Mouse (Mus musculus): ENCODE data around the gene Ulk1.
"Not testable (repeated sequence)": the region's sequence is repeated elsewhere in the genome, so short reads cannot be mapped to it uniquely, and the experiment has no call there.

Ulk1 gene

DNA sequence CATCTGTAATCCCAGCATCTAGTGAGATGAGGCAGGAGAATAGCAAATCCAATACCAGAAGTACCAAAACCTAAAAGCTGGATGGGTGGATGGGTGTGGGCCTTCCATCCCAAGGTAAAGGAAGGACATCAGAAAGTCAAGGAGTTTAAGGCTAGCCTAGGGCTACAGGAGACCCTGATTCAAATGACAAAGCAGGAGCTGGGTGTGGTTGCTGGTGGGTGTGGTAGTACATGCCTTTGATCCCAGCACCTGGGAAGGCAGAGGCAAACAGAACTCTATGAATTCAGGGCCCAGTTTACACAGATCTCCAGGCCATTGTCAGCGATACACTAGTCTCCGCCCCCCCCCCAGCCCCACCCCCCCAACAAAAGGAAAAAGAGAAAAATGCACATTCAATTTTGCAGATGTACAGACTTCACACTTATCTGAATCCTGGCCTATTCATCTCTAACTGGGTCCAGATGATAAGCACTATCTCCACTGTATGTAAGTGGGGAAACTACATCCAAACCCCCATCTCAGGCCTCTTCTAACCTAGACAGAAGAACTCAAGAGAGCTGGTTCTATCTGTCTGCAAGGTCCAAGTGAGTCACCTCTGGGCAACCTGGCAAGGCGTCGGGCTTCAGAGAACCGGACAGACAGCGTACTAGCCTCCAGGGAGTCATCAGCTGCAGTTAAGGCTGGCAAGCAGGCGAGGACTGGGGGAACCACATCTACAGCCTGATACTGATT is 5.7 kb downstream of the Ulk1 start:
- no peak for ATAC-seq (ENCODE audit: low TSS enrichment)

- no peak for ATAC-seq (ENCODE audit: low TSS enrichment)
Measured at GRCm38 (mm10) chr5:110802809-110803208, 7.1 kb downstream of the Ulk1 start.

DNA sequence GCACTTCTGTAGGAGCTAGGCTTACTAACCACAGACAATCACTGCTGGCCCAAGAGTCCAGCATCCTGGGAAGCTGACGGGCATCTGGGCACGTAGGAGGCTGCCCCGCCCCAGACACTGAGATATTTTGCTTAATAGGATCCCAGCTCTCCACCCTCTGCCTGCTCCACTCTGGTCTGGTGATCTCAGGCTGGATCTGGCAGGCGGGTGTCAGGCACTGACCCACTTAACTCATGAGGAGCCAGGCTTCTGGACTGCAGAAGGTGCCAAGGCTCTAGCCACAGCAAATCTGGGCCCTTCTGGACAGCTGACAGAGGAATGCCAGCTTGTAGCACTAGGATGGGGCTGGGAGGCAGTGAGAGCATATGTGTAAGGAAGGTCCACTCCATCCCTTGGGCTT is 7.7 kb downstream of the Ulk1 start:
- ATAC-seq (ENCODE audit: low TSS enrichment): peak; percentile 76

- ATAC-seq (ENCODE audit: low TSS enrichment): no peak
Measured at GRCm38 (mm10) chr5:110801036-110801624, 8.8 kb downstream of the Ulk1 start.

DNA sequence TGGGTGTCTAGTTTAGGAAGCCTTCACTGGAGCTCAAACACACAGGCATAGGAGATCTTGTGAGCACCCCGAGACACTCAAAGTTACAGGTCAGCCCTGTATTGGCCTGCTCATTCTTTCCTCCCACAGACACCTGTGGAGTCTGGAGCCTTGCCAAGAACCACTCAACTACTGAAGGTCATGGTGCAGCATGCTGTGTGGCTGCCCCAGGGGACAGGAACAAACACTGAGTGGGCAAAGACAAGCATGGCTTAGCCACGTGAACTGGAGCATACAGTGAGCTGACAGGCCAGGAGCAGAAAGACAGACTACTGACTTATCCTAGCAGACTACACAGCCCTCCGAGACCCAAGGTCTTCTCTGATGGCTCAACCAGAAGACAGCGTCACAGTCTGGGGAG is 12.2 kb downstream of the Ulk1 start:
- ATAC-seq (ENCODE audit: low TSS enrichment): no peak

- ATAC-seq (ENCODE audit: low TSS enrichment): no peak
Measured at GRCm38 (mm10) chr5:110794363-110794762, 15.5 kb downstream of the Ulk1 start.

DNA sequence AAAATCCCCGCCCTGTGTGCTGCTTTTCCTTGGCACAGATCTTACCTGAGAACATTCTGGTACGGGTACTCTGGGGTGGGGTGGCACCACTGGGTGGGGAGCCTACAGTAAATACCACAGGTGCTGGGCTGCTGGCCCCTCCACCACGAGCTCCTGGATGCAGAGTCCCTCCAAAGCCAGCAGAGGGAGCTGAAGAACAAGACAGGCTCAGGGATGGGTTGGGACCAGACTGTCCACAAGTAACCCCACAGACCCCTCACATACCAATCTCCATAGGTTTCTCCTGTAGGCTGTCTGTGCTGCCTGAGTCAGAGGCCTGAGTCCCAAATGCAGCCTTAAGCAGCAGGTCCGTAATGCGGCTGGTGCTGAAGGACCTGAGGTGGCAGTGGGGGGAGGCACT is 21.2 kb downstream of the Ulk1 start:
- 0 out of 2 replicates have a peak, but pooled peaks have one; percentile 21 for ATAC-seq (ENCODE audit: low TSS enrichment)

DNA sequence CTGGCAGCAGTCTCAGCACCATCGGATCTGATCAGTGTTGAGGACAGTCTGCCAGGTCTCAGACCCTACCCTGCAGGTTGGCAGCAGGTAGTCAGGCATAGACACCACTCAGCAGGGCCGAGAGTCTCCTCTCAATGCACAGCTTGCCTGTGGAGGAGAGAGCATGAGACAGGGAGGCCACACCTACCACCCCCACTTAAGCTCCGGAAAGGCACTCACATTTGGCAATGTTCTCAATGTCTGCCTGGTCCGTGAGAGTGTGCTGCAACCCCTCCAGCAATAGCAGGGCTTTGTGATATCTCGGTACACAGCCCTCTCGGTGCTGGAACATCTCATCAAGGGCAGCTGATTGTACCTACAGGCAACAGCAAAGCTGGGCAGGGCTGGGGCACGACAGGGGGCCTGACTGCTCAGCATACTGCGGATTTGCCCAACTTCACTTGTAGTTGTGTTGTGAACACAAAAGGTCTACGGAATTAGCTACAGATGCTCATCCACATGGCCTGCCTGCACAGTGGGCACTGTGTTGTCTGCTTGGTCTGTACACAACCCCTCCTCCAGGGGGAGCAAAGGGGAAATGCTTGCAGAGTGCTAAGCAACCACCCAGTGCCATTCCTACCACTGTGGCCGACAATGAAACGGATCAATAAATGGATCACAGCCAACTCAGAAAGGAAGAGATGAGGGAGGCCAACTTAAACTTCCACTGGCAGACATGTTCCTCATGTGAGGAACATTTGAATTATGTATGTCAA is 23.6 kb downstream of the Ulk1 start:
- ATAC-seq (ENCODE audit: low TSS enrichment): peak; percentile 72

DNA sequence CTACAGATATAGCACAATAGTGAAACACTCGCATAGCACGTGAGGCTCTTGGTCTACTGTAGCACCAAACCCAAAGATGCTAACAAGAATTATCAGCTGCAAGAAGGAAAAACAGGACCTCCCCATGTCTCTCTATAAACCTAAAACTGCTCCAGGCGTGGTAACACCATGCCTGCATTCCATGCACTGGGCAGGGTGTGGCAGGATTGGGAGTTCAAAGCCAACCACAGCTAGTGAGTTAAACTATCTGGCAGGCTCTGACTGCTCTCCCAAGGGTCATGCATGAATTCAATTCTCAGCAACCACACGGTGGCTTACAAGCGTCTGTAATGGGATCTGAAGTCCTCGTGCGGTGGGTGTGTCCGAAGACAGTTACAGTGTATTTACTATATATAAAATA is 26.7 kb downstream of the Ulk1 start:
- no peak for ATAC-seq (ENCODE audit: low TSS enrichment)

DNA sequence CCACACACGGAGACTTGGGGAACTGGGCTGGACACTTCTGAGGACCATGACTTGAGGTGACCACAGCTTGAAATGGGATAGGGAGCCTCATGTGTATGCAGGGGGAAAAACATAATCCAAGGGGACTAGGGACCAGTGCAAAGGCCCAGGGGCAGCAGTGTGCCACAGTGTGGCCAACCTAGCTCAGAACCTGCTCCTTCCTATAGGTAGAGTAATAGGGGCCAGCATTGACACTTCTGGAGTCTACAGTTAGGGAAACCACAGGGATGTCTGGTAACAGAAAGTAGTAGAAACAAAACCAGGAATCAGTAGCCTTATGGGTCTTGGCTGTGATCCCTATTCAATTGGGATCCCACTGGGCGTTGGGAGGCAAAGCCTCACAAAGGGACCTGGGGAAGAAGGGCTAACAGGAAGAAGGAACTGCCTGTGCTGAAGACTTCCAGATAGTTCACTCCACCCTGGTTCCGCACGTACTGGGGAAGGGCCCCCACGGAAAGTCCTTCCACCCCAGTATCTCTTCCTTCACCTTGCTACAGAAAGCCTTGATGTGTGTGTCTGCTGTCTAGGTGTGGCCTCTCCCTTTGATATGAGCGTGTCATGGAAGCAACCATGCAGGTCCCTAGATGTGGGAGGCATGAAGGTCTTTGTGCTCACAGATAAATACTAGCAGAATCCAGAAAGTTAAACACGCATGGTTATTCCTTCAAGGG is 28.2 kb downstream of the Ulk1 start:
- ATAC-seq (ENCODE audit: low TSS enrichment): no peak

- ATAC-seq (ENCODE audit: low TSS enrichment): no peak
Measured at GRCm38 (mm10) chr5:110780761-110781528, 29.0 kb downstream of the Ulk1 start.

DNA sequence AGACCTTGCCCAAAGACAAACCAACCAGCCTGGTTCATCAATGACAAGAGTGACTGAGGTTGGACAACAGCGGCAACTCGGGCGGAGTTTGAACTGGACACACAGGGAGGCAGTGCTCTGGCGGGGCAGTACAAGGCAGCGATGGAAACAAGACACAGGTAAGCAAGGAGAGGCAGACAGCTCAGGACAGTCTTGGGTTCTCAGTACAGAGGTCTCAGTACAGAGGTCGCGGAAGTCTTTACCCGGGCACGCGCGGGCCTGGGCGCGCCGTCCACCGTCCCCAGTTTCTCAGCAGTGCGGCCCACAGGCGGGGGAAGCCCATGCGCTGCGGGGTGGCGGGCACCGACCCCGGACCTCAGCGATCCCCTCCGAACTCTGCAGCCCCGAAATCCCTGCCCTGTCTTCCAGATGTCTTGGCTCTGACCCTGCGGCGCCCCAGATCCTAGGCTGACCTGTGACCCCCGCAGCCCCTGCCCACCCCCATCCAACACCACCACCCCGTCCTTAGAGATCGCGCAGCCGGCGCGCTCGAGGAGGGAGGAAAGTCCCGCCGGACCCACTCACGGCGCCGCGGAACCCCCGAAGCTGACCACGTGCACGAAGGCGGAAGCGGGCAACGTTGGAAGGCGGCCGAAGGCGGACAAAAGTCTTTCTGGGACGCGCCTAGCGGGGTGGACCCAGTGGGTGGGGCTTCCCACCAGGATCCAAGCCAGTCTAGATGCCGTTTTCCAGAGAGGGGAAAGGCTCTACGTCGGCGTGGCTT is 29.7 kb downstream of the Ulk1 start, which contains the start of gene Pus1:
TSS of gene Pus1 (minus strand) at position 662 of the 763 bp plus-strand sequence.
- ATAC-seq (ENCODE audit: low TSS enrichment): peak; percentile 74

DNA sequence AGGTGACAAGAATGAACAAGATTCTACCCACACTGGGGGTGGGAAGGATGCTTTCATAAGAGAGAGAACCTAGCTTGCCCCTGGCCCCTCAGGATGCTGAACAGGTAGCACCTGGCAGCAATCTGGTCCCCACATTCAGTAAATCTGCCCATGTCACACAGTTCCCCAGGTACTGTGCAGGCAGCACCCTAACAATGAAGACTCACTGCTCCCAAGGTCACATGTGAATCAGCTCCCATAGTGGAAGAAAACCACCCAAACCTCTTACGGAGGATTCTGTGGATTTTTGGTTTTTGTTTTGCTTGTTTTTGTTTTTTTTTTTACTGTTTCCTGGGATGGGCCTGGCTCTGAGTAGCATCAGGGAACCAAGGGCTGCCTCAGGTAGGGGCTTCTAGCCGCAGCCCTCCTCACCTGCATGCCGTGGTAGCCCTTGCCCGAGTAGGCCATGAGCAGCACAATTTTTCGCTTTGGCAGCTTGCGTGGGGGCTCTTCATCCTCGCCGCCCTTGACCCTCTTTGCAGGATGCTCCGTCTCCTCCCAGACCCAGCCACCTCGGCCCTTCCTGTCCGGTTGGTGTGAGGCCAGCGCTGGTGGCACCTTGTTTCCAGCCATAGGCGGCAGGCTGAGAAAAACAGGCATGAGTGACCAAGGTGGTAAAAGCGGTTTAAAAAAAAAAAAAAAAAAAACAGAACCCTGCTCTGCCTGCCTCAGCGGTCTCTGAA is 30.5 kb downstream of the Ulk1 start:
- no peak for ATAC-seq (ENCODE audit: low TSS enrichment)

GRCm38 (mm10) chr5:110778263-110778662 is 31.6 kb downstream of the Ulk1 start:
- ATAC-seq (ENCODE audit: low TSS enrichment): no peak

GRCm38 (mm10) chr5:110776141-110776540 is 33.8 kb downstream of the Ulk1 start:
- ATAC-seq (ENCODE audit: low TSS enrichment): no peak

DNA sequence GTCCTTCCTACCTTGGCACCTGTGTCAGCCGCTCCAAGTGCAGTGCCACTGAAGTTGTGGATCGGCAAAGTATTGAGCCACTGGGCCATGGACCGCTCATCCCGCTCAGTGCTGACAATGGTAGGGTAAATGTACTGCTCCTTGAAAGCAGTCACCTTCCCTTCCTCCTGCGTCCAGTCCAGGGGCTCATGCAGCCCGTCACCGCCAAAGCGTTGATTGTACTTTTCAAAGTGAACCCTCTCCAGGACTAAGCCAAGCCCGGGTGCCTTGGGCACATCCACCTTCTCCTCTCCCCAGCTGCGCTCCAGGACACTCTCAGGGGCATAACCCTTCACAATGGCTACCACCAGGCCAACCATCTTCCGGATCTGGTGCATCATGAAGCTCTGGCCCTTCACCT is 35.4 kb downstream of the Ulk1 start:
- no peak for ATAC-seq (ENCODE audit: low TSS enrichment)

- not testable (repeated sequence) for ATAC-seq (ENCODE audit: low TSS enrichment)
Measured at GRCm38 (mm10) chr5:110772945-110773344, 37.0 kb downstream of the Ulk1 start.

GRCm38 (mm10) chr5:110770448-110771158 is 39.3 kb downstream of the Ulk1 start, which contains the start of gene Ep400:
Ep400 (minus strand) TSS chr5:110770717.
- peak; percentile 94 for ATAC-seq (ENCODE audit: low TSS enrichment)

DNA sequence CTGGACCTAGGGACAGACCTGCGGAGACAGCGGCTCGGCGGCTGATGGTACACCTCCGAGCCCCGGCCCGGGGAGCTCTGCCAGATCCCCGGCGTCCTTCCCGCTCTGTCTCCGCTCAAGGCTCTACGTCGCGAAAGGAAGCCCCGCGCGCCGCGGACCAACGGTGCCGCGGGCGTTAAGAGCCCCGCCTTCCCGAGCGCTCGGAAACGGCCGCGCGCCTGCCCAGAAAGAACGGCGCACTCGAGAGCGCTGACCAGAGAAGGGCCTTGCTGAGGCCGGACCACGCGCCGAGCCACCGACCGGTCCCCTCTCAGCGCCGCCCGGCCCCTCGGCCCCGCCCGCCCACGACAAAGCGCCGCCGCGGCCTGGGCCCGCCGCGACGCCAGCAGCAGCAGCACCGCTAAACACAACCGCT is 39.9 kb downstream of the Ulk1 start:
- peak; percentile 4; the same call in 1 of the 2 replicates for ATAC-seq (ENCODE audit: low TSS enrichment)

All from frontal cortex, adult (tissue).